Mouse (Mus musculus): ENCODE data around the gene Fam189a2. TPM values are rescaled to one million over a fixed set of nuclear protein-coding genes. Genes with fewer than 3 reads are reported as not detected.

Fam189a2 gene
- polyA plus RNA-seq, 1 experiment from 2014 or later = 2.9 TPM

GRCm38 (mm10) chr19:23966376-23966775 is 64.4 kb downstream of the Fam189a2 start:
- no peak for TF ChIP-seq CTCF (IDR thresholded peaks at IDR 0.05; ENCODE audit: low read depth)
- Histone ChIP-seq H3K27me3 (replicated peaks; ENCODE audit: control insufficient read depth, insufficient read depth, low read length) (no peaks in the 10 kb centered on the region), H3K9me3 (ENCODE audit: control insufficient read depth) (no peaks in the 10 kb centered on the region), H3K9ac (ENCODE audit: low read depth, low read length) (no peak overlapping the region), H3K4me3 (ENCODE audit: low read depth, low read length) (no peak overlapping the region), H3K4me2 (replicated peaks; ENCODE audit: low read depth) (no peak overlapping the region), H3K27ac (ENCODE audit: low read depth, low read length) (no peak overlapping the region), H3K4me1 (replicated peaks; ENCODE audit: control insufficient read depth, insufficient read depth, low read length) (no peaks in the 10 kb centered on the region), H3K36me3 (ENCODE audit: control insufficient read depth, insufficient read depth) (no peaks in the 10 kb centered on the region)
- WGBS = 89% methylated on average over 9 of the region's 9 CpGs
- no peak for ATAC-seq

- TF ChIP-seq CTCF (IDR thresholded peaks at IDR 0.05; ENCODE audit: low read depth) = no peak
- no peak overlapping the region for H3K9ac ChIP-seq (ENCODE audit: low read depth, low read length)
- no peaks in the 10 kb centered on the region for H3K27me3 ChIP-seq (replicated peaks; ENCODE audit: control insufficient read depth, insufficient read depth, low read length)
- H3K4me2 ChIP-seq (replicated peaks; ENCODE audit: low read depth) = no peak overlapping the region
- no peak for ATAC-seq
- H3K4me3 ChIP-seq (ENCODE audit: low read depth, low read length) = no peak overlapping the region
- H3K9me3 ChIP-seq (ENCODE audit: control insufficient read depth) = no peaks in the 10 kb centered on the region
- no peaks in the 10 kb centered on the region for H3K36me3 ChIP-seq (ENCODE audit: control insufficient read depth, insufficient read depth)
- 81% methylated on average over 10 of the region's 10 CpGs for WGBS
- H3K27ac ChIP-seq (ENCODE audit: low read depth, low read length) = no peak overlapping the region
- H3K4me1 ChIP-seq (replicated peaks; ENCODE audit: control insufficient read depth, insufficient read depth, low read length) = no peaks in the 10 kb centered on the region
Observed at GRCm38 (mm10) chr19:23964401-23964910, 66.4 kb downstream of the Fam189a2 start.

GRCm38 (mm10) chr19:23961516-23961915 is 69.3 kb downstream of the Fam189a2 start:
- Histone ChIP-seq H3K27ac (ENCODE audit: low read depth, low read length) (no peak overlapping the region), H3K4me3 (ENCODE audit: low read depth, low read length) (no peak overlapping the region), H3K9ac (ENCODE audit: low read depth, low read length) (no peak overlapping the region), H3K4me2 (replicated peaks; ENCODE audit: low read depth) (no peak overlapping the region), H3K36me3 (ENCODE audit: control insufficient read depth, insufficient read depth) (no peaks in the 10 kb centered on the region), H3K9me3 (ENCODE audit: control insufficient read depth) (no peaks in the 10 kb centered on the region), H3K4me1 (replicated peaks; ENCODE audit: control insufficient read depth, insufficient read depth, low read length) (no peaks in the 10 kb centered on the region), H3K27me3 (replicated peaks; ENCODE audit: control insufficient read depth, insufficient read depth, low read length) (no peaks in the 10 kb centered on the region)
- TF ChIP-seq CTCF (IDR thresholded peaks at IDR 0.05; ENCODE audit: low read depth) = peak; percentile 96
- ATAC-seq = peak; percentile 34; the same call in 1 of the 2 replicates
- 3% methylated on average over 8 of the region's 8 CpGs for WGBS

GRCm38 (mm10) chr19:23960831-23961447 is 69.9 kb downstream of the Fam189a2 start:
- Histone ChIP-seq H3K4me3 (ENCODE audit: low read depth, low read length) (no peak overlapping the region), H3K27ac (ENCODE audit: low read depth, low read length) (no peak overlapping the region), H3K4me2 (replicated peaks; ENCODE audit: low read depth) (no peak overlapping the region), H3K9me3 (ENCODE audit: control insufficient read depth) (no peaks in the 10 kb centered on the region), H3K27me3 (replicated peaks; ENCODE audit: control insufficient read depth, insufficient read depth, low read length) (no peaks in the 10 kb centered on the region), H3K36me3 (ENCODE audit: control insufficient read depth, insufficient read depth) (no peaks in the 10 kb centered on the region), H3K9ac (ENCODE audit: low read depth, low read length) (no peak overlapping the region), H3K4me1 (replicated peaks; ENCODE audit: control insufficient read depth, insufficient read depth, low read length) (no peaks in the 10 kb centered on the region)
- no peak for ATAC-seq
- no peak for TF ChIP-seq CTCF (IDR thresholded peaks at IDR 0.05; ENCODE audit: low read depth)
- 76% methylated on average over 6 of the region's 6 CpGs for WGBS

- H3K36me3 ChIP-seq (ENCODE audit: control insufficient read depth, insufficient read depth) = no peaks in the 10 kb centered on the region
- ATAC-seq = no peak
- no peak overlapping the region for H3K9ac ChIP-seq (ENCODE audit: low read depth, low read length)
- H3K27me3 ChIP-seq (replicated peaks; ENCODE audit: control insufficient read depth, insufficient read depth, low read length) = no peaks in the 10 kb centered on the region
- no peak overlapping the region for H3K4me2 ChIP-seq (replicated peaks; ENCODE audit: low read depth)
- H3K27ac ChIP-seq (ENCODE audit: low read depth, low read length) = no peak overlapping the region
- no peaks in the 10 kb centered on the region for H3K4me1 ChIP-seq (replicated peaks; ENCODE audit: control insufficient read depth, insufficient read depth, low read length)
- TF ChIP-seq CTCF (IDR thresholded peaks at IDR 0.05; ENCODE audit: low read depth) = no peak
- H3K4me3 ChIP-seq (ENCODE audit: low read depth, low read length) = no peak overlapping the region
- 55% methylated on average over 3 of the region's 3 CpGs for WGBS
- no peaks in the 10 kb centered on the region for H3K9me3 ChIP-seq (ENCODE audit: control insufficient read depth)
Observed at GRCm38 (mm10) chr19:23960275-23960674, 70.5 kb downstream of the Fam189a2 start.

- no peaks in the 10 kb centered on the region for H3K4me1 ChIP-seq (replicated peaks; ENCODE audit: control insufficient read depth, insufficient read depth, low read length)
- H3K4me3 ChIP-seq (ENCODE audit: low read depth, low read length) = no peak overlapping the region
- H3K4me2 ChIP-seq (replicated peaks; ENCODE audit: low read depth) = no peak overlapping the region
- WGBS = 61% methylated on average over 7 of the region's 7 CpGs
- no peak for ATAC-seq
- no peaks in the 10 kb centered on the region for H3K36me3 ChIP-seq (ENCODE audit: control insufficient read depth, insufficient read depth)
- no peak overlapping the region for H3K9ac ChIP-seq (ENCODE audit: low read depth, low read length)
- TF ChIP-seq CTCF (IDR thresholded peaks at IDR 0.05; ENCODE audit: low read depth) = no peak
- H3K9me3 ChIP-seq (ENCODE audit: control insufficient read depth) = no peaks in the 10 kb centered on the region
- H3K27ac ChIP-seq (ENCODE audit: low read depth, low read length) = no peak overlapping the region
- no peaks in the 10 kb centered on the region for H3K27me3 ChIP-seq (replicated peaks; ENCODE audit: control insufficient read depth, insufficient read depth, low read length)
Observed at GRCm38 (mm10) chr19:23959870-23960269, 70.9 kb downstream of the Fam189a2 start.

All from intestine, postnatal 0 days (tissue).